Mouse (Mus musculus) urinary bladder, postnatal 14 days (tissue): ENCODE data around the gene Gpr162.

Source experiments
- DNase-seq: peaks from one replicate; pipeline ENCODE4 v3.0.0; 2021; ENCODE audit warnings: low spot score

Gpr162 gene

DNA sequence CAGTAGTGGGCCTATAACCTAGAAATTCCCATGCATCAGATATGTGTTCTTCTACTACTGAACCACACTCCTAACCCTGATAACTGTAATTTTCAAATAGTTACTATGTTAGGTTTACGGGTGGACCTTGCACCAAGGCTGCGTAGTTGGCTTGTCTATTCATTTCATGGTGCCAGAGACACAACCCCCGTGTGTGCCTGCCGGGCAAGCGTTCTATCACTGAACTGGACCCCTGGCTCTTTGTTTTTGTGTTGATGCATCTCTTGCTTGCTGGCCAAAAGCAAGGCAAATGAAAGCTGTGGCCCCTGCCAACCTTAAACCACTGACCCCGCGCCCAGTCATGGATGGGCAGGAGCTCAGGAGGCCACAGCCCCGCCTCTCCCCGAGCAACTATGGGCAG, 18.0 kb upstream of the Gpr162 start:
- no peak for DNase-seq

DNA sequence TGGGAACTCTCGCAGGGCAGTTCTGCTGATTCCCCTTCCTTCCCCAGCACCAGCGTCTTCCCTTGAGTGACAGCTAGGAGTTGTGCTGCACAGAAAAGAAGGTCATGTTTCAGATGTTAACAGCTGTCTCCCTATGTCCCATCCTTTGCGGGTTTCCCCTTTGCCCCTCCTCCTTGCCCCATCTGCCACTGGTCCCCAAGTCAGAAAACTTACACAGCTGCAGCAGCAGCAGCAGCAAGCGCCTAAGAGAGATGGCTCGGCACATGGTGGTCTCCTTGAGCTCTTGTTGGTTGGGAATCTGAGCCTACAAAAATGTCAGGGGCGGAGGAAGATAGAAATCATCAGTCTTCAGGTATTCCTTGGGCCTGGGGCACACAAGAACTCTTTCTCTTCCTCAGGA, 15.6 kb upstream of the Gpr162 start:
- DNase-seq: no peak

DNA sequence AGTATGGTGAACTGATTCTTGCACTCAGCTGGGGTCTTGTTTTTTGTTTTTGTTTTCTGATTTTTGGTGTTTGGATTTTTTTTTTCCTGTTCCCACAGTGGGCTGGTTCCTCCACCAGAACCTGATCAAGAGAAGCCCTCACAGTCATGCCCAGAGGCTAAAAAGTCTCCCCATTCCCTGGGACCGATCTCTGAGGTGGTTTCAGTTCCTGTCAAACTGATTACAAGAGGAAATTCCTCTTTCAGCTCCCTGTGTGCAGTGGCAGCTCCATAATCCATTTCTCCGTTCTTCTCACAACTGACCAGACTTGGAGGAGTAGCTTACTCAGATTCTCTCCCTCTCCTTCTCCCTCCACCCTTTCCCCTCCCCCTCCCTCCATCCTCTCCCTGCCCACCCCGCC, 10.6 kb upstream of the Gpr162 start:
- no peak for DNase-seq

DNA sequence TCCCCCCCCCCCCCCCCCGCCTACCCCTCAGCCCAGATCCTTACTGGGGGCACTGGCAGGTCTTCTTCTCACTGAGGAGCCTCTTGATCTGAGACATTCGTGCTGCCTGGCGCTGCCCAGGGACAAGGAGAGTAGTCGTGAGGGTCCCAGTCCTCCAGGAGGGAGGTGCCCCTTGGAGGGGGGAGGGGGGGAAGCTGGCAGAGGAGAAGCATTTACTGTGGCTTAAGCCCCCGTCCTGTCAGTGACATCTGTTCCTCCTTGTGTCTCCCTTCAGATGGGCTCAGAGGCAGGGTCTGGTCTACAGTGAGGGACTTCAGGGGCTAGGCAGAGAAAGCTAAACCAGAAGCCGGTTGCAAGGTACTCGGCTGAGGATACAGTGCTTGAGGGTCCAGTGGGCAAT, 2.8 kb upstream of the Gpr162 start:
- no peak for DNase-seq

DNA sequence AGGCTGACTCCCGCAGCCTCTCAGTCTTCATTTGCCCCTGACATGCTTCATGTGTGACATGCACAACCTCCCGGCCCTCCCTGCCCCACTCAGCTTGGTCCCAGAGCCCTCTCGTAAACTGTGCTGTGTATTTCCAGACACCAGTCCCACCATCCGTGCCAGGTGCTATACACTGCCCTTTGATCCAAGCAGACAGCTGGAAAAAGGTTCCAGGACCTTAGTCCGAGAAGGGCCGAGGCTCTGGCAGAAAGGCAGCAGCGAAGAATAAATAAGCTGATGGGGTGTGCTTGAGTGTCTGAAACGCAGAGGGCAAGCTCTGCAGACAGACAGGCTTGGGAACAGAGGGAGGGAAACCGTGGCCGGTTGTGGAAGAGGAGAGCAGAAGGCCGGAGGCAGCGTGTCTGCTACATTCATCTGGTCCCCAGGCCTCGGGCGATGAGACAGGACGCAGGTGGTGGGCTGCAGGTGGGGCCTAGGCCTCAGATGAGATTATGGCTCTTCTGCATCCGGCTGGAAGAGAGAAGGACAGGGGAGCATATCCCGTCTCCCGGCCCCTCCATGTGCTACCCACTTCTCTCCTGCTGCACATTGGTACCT, 2.1 kb upstream of the Gpr162 start:
- DNase-seq: no peak

DNA sequence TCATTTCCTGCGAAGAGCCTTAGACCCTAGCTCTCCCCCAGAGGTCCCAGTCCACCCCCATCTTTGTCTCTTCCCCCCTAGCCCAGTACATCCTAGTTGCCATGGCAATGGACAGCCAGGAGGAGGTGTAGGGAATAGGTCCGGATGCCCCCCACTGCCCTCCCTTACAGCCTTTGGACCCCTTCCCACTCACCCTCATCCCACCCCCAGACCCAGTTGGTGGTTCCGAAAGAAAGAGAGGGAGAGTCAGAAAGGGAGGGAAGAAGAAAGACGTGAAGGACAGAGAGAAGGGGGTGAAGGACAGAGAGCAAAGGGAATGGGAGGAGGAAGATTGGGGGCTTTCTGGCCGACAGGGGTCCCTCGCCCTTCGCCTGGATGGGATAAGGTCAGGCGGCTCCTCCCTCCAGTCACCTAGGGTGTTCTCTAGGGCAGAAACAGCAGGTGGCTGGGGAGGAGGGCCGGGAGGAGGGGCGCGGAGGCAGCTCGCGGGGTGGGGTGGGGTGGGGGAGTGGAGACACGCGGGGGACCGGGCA, 592 bp downstream of the Gpr162 start:
- no peak for DNase-seq

DNA sequence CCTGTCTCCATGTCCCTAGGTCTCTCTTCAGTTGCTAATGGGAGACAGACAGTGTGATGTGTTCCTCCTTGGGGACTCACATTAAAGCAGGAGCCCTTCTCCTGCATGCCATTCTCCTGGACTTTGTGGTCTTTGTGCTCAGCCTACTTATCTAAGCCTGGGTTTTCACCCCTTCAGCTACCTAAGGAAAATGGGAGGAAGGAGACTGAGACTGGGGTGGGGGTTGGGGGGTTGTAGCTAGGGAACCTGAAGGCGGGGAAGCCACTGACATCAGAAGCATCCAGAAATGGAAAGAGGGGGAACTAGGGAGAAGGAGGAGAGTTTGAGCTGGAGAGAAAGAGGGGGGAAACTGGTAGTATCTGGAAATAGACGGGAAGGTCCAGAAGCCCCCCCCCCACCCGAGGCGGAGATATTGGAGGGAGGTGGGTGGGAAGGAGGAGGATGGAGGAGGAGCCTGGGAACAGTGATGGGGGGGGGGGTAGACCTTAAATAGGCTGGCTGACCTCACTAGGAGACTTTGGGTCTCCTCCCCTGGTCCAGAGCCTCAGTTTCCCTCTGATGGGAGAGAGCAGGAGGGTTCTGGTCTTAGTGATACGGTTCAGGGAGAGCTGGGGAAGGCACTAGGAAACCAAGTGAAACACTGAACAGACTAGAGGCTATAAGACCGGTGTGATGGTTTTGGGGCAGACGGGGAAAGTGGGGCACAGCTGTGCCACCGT, 1.2 kb downstream of the Gpr162 start:
- no peak for DNase-seq

DNA sequence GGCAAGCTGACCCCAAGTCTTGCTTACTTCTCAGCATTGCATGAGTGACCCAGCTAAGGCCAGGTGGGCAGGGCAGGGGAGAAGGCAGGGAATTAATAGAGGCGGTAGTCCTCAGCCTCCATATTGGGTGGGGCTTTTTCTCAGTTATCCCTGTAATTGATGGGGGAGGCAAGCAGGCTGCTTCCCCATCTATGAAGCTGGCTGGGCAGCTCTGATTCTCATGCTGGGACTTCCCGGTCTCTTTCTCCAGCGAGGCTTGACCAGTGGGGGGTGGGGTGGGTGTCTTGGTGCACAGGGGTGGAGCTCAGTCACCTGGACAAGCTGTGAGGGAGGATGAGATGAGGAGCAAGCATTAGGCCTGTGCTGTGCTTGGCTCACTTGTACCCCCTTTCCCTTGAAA, 2.0 kb downstream of the Gpr162 start:
- no peak for DNase-seq

DNA sequence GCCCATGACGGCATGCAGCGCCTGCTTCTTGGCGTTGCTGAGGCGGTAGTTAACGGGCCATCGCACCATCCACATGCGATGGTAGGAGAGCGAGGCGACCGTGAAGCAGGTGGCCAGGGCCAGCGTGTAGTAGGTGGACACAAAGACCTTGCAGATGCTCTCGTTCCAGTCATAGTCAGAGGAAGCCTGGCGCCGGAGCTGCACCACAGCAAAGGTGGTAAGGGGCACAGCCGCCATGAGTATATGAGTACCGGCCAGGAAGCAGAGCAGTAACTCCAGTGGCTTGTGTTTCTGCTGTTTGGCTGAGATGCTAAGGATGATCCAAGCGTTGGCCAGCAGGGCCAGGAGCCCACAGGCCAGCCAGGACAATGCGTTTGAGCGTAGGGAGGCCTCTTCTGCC, 2.5 kb downstream of the Gpr162 start:
- DNase-seq: no peak

DNA sequence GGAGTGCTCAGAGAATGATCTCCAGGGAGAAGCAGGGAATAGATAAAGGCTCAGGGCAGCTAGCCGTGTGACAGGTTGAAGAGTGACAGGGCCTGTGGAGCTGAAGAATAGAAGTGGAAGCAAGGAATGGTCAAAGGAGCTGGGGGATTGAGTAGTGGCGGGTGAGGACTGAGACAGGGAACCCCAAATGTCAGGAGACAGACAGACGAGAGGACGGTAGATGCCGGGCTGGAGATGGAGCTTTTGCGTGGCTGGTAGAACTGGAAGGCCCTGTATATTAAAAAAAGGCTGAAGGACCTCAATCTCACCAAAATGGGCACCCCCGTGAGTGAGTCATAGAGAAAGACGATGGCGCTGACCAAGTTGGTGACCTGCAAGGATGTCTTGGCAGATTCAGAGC, 3.3 kb downstream of the Gpr162 start:
- no peak for DNase-seq

DNA sequence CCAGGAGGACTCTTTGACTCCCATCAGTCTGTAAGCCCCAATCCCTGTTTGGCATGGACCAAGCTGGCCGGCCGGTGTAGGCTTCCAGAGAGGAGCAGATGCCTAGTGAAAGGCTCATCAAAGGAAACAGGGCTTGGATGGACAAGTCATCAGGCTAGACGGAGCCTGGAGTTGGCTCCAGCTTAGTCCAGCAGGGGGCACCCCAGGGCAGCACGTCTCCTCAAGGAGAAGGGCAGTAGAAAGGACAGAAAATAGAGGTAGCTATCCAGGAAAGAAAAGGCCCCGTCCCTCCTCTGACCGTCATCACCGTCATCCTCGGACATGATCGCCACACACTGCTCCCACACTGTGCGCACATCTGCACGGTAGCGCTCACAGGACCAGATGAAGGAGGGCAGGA, 4.1 kb downstream of the Gpr162 start:
- DNase-seq: peak; percentile 90

DNA sequence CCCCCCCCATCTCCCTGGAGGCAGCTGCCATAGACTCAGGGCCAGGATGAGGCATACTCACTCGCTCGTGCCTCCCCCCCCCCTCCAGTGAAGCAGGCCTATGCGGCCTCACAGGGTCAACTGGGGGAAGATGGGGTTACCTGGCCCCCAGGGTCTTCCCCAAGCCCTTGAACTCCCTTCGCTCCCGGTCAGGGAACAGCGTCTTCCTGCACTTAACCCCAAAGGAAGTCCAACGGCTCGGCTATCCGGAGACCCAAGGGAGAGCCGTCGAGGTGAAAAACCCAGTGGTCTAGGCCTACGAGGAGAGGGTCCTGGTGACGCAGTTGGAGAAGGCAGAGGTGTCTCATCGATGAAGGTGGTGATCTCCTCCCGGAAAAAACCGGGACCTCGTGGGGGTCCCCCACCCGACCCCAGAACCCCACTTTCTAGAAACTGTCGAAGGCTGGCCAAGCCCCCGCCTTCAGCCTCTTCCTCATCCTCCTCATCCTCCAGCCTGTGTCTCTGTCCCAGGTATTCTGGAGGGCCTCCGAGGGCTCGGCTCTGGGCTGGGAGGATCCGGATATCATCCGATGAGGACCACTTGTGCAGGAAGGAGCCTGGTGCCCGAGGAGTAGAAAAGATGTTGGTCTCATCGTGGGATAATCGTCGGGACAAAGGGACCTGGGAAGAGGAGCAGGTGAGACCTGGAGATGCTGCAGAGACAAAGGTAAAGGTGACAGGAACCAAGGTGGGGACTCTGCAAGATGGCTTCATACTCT, 5.0 kb downstream of the Gpr162 start:
- DNase-seq: no peak

DNA sequence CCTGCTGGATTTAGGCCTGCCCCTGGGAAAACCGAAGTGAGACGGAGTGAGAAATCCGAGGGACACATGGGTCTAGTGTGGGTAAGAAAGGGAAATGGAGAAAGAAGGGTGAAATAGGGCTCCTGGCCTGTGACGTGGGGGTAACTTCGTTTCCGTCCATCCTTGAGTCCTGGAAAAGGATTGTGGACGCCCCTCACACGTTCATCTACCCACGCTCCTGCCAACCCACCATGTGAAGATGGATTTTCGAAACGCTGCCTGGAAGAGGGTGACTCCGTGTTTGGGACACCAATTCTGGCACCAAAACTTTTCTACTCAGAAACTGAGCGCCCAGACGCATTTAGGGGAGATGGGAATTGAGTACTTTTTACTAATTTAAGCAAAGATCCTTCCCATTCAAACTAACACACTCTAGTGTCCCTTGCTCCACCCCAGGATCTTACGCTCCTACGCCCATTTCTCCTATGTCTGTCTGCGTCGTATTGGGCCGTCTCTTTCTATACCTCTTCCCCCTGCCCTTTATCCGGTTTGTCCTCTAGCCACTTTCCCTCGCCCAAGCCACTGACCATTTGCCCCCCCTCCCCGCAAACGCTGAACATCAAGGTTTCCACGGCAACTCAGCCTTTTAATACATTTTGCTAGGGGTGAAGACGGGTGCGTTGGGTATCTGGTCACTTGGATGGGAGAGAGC, 5.8 kb downstream of the Gpr162 start:
- no peak for DNase-seq

DNA sequence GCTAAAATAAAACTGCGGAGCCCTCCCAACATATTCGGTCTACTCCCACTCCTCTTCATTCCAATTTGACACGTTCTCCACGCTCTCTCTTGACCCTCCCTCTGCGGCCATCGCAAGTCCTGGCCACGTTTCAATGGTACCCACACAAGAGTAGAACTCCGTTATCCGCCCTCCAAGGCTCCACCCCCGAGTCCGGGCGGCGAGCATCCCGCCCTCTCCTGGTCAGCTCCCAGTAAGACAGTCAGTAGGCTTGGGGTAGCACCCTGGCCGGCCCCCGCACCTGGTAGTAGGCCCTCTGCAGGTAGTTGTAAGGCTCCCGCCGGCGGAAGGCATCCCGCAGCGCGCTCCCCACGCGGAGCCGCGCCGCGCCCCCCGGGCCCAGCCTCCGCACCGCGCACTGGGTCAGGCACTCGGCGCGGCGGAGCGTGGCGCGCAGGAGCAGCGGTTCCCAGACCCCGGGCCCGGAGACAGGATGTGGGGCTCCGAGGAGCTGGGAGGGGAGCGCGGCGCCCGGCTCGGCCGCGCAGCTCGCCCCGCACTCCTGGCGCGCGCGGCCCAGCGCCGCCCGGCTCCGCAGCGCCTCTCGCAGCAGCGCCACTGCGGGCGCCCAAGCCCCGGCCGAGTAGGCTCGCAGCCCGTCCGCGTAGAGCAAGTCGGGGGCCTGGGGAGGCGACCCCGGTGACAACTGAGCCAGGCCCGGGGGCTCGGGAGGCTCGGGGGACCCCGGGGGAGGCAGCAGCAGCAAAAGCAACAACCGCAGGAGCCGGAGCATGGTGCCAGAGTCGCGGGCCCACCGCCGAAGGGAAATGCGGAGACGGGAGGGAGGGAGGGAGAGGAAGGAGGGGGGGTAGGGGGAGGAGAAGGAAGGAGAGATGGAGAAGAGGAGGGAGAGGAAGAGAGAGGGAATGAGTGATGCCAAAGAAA, 6.6 kb downstream of the Gpr162 start, which contains the start of gene P3h3:
Gene P3h3 (minus strand): TSS at position 837 of the 924 bp plus-strand sequence.
- peak; percentile 82 for DNase-seq

DNA sequence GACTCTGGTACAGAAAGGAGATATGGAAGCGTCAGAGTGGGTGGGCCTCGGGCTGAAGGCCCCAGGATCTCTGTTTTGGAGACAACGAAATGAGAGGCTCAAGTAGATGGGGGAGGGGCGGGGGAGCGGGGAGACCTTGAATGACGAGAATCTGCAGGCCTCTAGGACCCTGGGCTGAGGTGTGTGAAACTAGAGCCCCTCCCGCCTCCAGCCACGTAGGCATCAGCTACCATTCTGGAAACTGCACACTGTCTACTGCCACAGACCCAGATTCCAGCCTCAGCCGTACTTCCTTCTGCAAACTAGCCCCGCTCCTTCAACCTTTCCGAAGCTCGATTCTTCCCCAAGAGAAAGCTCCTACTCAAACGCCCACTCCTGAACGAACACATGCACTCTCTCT, 7.5 kb downstream of the Gpr162 start:
- DNase-seq: no peak

DNA sequence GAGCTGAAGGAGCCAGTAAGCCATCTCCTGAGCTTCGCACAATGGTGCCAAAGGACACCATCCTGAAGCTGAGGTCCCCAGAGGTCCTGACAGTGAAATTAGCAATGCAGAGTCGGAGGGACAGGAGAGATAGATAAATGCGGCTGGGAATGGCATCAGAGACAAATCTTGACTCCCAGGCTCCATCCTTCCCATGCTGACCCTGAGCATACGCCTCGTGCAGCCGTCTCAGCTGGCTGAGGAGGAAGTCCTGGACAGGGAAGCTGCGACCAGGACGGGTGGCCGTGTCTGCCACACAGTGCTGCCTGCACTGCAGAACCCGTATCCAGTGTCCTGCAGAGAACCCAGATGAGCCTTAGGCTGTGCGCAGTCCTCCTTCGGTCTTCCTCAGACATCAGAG, 9.1 kb downstream of the Gpr162 start:
- no peak for DNase-seq

DNA sequence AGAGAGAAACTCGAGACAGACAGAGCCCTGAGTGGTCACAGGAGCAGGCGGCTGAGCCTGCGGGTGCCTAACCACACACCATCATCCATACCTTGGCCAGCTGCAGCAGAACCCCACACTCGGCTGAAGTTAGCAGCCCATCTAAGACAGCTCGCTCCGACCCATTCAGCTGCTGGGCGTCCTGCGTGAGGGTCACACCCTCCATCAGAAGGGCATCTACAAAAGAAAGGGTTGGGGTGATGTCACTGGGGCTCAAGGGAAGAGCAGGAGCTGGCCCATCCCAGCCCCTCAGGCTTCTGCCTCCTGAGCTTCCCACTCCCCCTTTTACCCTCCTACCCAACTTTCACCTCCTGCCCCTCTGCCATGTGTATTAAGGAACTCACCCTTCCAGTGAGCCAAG, 13.2 kb downstream of the Gpr162 start:
- DNase-seq: no peak

DNA sequence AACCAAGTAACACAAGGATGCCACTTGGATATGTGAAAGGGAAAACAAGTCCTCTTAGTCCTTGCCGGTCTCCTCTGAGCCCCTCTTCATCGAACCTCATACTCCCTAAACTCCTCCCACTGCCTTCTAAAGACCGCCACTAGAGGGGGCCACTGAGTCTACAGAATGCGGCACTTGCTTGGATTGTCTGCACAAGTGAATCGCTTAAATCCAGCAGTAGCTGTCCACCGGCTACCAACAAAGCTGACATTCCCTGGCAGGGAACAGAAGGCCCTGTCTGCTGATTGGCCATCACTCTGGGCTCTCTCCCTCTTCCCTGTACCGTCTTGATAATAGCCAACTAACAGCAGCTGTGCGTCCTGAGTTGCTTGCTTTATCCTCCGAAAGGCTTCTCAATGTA, 16.5 kb downstream of the Gpr162 start:
- DNase-seq: peak; percentile 91

DNA sequence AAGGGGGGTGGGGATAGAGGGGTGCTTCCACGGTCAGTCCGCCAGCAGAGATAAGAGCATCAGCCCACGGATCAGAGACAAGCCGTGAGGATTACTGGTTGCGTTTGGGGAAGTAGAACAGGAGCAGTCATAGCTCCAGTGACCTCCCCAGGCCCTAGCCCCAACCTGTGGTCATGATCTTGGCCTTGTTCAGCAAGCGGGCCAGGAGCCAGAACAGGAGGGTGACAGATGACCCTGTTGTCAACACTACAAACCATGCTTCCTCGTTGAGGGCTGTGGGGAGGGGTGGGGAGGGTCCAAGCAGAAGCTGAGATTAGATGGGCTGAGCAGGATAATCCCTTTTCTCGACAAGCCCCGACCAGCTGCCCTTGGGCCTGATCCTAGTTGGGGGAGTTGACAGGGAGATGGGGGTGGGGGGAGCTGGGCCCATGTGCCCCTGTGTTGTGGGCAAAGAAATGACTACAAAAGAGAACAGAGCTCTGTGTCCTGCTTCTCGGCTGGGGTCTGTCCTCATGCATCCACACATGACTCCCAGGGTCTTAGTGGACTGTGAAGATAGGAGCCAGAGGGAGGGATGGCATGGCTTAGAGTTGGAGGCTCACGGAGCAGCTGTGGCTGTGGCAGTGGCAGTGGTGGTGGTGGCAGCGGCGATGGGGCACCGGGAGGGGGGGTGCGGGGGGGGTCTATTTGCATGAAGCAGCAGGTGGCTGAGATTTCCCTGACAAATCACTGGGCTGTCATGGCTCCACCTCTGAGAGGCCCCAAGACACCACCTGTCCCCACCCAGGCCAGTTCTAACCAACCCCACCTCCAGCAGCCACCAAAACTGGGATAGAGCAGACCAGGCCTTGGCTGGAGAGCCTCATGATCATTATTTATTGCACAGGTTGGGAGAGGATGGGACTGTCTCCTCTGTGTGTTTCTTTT, 23.3 kb downstream of the Gpr162 start, which contains the start of gene Gnb3:
Gene Gnb3 (minus strand): TSS at position 35 of the 927 bp plus-strand sequence.
- DNase-seq: no peak

DNA sequence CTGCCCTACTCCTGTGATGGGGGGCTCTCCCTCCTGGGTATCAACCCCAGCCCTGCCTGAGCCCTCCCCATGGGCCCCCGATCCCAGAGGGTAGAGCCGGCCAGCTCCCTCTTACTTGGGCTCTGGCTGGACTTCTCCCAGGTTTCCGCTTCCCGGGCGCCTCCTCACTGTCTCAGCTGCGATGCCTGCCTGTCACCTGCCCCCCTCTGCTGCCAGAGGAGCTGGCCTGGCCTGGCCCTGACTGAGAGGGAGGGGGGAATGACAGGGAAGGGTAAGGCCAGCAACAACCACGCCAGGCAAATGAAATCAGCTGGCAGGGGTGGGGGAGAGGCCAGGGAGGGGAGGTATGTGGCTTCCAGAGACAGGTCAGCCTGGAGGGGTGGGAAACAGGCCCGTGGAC, 24.0 kb downstream of the Gpr162 start:
- DNase-seq: no peak
